Mouse (Mus musculus) thymus, adult 2 months (tissue): ENCODE results near the gene Fbxo42. TPM values are rescaled to one million over a fixed set of nuclear protein-coding genes. Genes with fewer than 3 reads are reported as not detected.

ENCODE experiments used
- DNase-seq: peaks from one replicate; pipeline ENCODE4 v3.0.0; 2021
- H3K27ac ChIP-seq: fragments of 200-500 bp; 2 replicates; pipeline ENCODE4 v1.5.1; 2012; ENCODE audit warnings: low read length, control low read depth; ENCODE audit not compliant: control insufficient read depth, insufficient read depth
- H3K27me3 ChIP-seq: fragments of 200-500 bp; 2 replicates; pipeline ENCODE4 v1.6.1; 2012; ENCODE audit warnings: mild to moderate bottlenecking, low read length, moderate library complexity, mixed read lengths; ENCODE audit not compliant: control insufficient read depth, insufficient read depth
- H3K36me3 ChIP-seq: fragments of 200-500 bp; 2 replicates; pipeline ENCODE4 v1.6.1; 2012; ENCODE audit warnings: mild to moderate bottlenecking, low read length, moderate library complexity; ENCODE audit not compliant: control insufficient read depth, insufficient read depth
- H3K4me1 ChIP-seq: fragments of 200-500 bp; replicated peaks from 2 replicates; pipeline ENCODE4 v1.6.1; 2012; ENCODE audit warnings: low read length; ENCODE audit not compliant: control insufficient read depth, insufficient read depth
- H3K4me3 ChIP-seq: fragments of 200-500 bp; 2 replicates; pipeline ENCODE4 v1.5.1; 2012; ENCODE audit warnings: mild to moderate bottlenecking, low read length, control low read depth, moderate library complexity; ENCODE audit not compliant: control insufficient read depth, insufficient read depth
- CTCF ChIP-seq: fragments of 200-500 bp; IDR thresholded peaks from 2 replicates; pipeline ENCODE4 v1.5.1; 2012; ENCODE audit warnings: mild to moderate bottlenecking, control low read depth, low read length, moderate library complexity, borderline replicate concordance; ENCODE audit not compliant: control insufficient read depth, poor library complexity, insufficient read depth; ENCODE audit errors: extremely low read depth
- POLR2A ChIP-seq: fragments of 200-500 bp; IDR thresholded peaks from 2 replicates; pipeline ENCODE4 v1.6.1; 2012; ENCODE audit warnings: mild to moderate bottlenecking, low read length, control low read depth, moderate library complexity; ENCODE audit not compliant: control insufficient read depth, poor library complexity, insufficient read depth; ENCODE audit errors: extremely low read depth
- WGBS: fragments of 180-500 bp; shearing (Covaris S2); methylation state at CpG from one replicate; pipeline ENCODE4 v1.1.7; 2018; 5-methylcytosine and 5-hydroxymethylcytosine counted together
- polyA plus RNA-seq: library from polyadenylated mRNA; depleted of rRNA; stranded (reverse); fragments of >200 nt; gene quantifications from 2 replicates; pipeline ENCODE4 v1.2.3, GENCODE M21; 2012

Gene Fbxo42
- polyA plus RNA-seq, 1 experiment: 29.3 TPM

DNA sequence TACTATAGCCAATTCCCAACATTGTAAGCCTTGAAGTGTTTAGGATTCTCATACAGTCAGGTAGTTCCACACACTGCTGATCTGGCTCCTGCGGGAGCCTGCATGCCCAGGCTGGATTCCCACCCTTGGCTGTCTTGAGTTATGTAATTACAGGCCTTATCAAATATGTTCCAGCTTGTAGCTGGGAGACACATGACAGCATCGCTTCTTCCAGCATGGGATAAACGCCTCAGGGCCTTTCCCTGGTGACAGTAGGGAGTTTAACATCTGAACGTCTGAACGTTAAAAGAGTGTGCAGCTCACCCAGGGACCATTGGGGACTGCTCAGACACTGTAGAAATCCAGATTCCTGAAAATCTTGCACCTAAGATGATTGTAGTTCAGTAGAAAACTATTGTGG is 28.1 kb downstream of the Fbxo42 start:
- H3K27me3 ChIP-seq: no peaks in the 10 kb centered on the region
- no peak overlapping the region for H3K4me3 ChIP-seq
- WGBS: 94% methylated on average over 5 of the region's 5 CpGs
- no peak for DNase-seq
- peaks cover 23% of the 10 kb centered on the region for H3K36me3 ChIP-seq
- TF ChIP-seq POLR2A (no peak), CTCF (no peak)
- no peak overlapping the region for H3K27ac ChIP-seq
- no peaks in the 10 kb centered on the region for H3K4me1 ChIP-seq

DNA sequence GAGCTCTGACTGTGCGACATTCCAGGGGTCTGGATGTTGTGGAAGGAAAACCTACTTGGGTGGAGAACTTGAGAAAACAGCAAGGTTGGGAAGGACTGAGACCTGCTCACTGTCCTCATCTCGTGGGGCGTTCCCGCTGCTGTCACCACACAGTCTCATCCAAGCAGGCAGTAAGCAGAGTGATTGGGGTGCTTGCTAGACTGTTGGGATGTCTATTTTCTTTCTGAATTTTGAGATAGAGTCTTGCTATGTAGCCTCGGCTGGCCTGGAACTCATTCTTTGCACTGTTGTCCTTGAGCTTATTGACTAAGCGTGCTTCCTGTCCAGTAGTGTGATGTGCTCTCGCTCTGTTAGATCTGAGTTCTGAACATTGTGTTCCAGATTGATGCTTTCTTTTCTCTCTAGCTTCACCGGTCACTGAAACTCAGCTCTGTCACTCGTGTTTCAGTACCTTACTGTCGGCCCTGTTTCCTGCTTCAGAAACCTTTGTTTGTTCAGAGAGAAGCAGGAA is 28.7 kb downstream of the Fbxo42 start:
- TF ChIP-seq POLR2A (no peak), CTCF (no peak)
- Histone ChIP-seq H3K27ac (no peak overlapping the region), H3K4me1 (no peaks in the 10 kb centered on the region), H3K36me3 (peaks cover 20% of the 10 kb centered on the region), H3K4me3 (no peak overlapping the region), H3K27me3 (no peaks in the 10 kb centered on the region)
- 91% methylated on average over 10 of the region's 10 CpGs for WGBS
- no peak for DNase-seq

DNA sequence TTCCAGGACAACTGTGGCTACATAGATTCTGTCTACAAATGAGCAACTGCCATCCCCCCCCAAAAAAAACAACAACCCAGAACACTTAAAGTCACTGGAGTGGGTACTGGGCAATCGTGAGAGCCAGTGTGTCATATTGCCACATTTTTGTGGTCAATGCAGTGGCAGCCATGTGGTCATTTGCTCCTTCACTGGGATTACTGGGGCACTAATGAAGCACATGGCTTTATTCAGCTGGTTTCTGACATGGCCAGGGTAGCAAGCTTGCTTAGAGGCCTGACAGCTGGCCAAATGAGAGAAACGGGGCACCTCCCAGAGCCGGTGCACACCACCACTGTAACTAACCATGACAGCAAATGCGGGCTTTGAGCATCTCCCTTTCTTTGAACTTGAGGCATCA is 30.8 kb downstream of the Fbxo42 start:
- TF ChIP-seq POLR2A: no peak
- TF ChIP-seq CTCF: no peak
- Histone ChIP-seq H3K4me3 (no peak overlapping the region), H3K36me3 (peaks cover 19% of the 10 kb centered on the region; the same call in 1 of the 2 replicates), H3K4me1 (peaks cover 4% of the 10 kb centered on the region; the same call in 1 of the 2 replicates), H3K27me3 (no peaks in the 10 kb centered on the region), H3K27ac (no peak overlapping the region)
- WGBS: 98% methylated on average over 4 of the region's 4 CpGs
- no peak for DNase-seq

DNA sequence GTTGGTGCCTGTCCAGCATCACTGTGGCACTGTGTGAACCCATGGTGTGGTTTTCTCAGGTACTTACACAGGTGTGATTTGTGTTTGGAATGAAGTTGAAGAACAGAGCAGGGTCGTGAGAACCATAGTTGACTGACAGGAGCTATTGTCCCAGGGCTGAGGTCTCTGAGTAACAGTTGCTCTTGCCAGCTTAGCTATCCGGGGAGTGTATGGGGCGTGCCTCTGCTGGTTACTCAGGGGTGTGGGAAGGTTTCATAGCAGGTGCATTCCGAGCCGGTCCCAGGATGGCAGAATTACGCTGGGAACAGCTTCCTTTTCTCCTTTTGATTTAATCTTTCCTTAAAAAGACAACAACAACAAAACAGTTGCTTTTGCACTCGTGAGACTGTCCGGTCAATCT is 33.1 kb downstream of the Fbxo42 start:
- DNase-seq: no peak
- H3K4me3 ChIP-seq: no peak overlapping the region
- H3K27me3 ChIP-seq: no peaks in the 10 kb centered on the region
- H3K36me3 ChIP-seq: peaks cover 16% of the 10 kb centered on the region; the same call in 1 of the 2 replicates
- H3K27ac ChIP-seq: no peak overlapping the region
- 96% methylated on average over 8 of the region's 8 CpGs for WGBS
- H3K4me1 ChIP-seq: peaks cover 4% of the 10 kb centered on the region; the same call in 1 of the 2 replicates
- TF ChIP-seq CTCF (no peak), POLR2A (no peak)

DNA sequence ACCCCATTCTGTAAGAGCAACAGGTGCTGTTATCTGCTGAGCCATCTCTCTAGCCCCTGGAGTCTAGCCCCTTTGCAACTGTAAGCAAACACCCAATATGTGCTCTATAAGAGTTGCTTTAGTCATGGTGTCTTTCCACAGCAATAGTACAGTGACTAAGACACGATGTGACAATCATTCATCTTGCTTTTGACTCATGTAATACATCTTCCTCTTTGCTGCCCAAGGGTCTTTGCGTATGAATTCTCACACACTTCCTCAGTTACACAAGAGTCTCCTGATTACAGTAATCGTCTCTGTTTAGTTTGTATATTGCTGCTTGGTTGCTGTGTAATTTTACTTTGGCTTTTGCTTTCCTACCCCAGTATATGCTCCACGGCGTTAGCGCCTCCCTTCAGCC is 34.3 kb downstream of the Fbxo42 start:
- no peak overlapping the region for H3K4me3 ChIP-seq

DNA sequence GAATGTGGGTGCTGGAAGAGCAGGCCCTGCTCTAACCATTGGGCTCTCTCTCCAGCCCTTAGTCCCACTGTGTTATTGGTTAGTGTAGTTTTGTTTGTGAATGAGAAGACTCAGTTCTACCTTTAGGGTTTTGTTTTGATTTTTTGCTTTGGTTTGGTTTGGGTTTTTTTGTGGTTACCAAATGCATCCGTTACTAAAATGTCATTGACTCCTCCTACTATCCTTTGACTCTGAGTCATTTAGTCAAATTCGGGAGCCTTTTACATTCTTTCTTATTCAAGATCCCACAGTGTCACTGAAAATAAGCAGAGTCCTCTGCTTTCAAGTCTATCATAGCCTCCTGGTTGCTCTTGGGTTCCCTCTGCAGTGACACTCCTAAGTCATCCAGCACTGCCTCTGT is 36.2 kb downstream of the Fbxo42 start:
- Histone ChIP-seq H3K36me3 (peaks cover 12% of the 10 kb centered on the region; the same call in 1 of the 2 replicates), H3K4me1 (peaks cover 4% of the 10 kb centered on the region; the same call in 1 of the 2 replicates), H3K4me3 (no peak overlapping the region), H3K27ac (no peak overlapping the region), H3K27me3 (no peaks in the 10 kb centered on the region)
- TF ChIP-seq POLR2A (no peak), CTCF (no peak)
- 26% methylated on average over 2 of the region's 2 CpGs for WGBS
- no peak for DNase-seq

More for the DNA sequence above, 34.3 kb downstream of the Fbxo42 start:
- H3K4me1 ChIP-seq: peaks cover 4% of the 10 kb centered on the region; the same call in 1 of the 2 replicates
- H3K27ac ChIP-seq: no peak overlapping the region
- no peaks in the 10 kb centered on the region for H3K27me3 ChIP-seq
- DNase-seq: no peak
- peaks cover 15% of the 10 kb centered on the region; the same call in 1 of the 2 replicates for H3K36me3 ChIP-seq
- WGBS: 93% methylated on average over 6 of the region's 6 CpGs
- TF ChIP-seq POLR2A (no peak), CTCF (no peak)
